Mouse (Mus musculus) midbrain, embryonic 10.5 days (tissue): Measurements from ENCODE around the gene Tle4. TPM values are rescaled to one million over a fixed set of nuclear protein-coding genes. Genes with fewer than 3 reads are reported as not detected.
A peak's percentile ranks its signal among the peaks of the same experiment; 100 is the strongest.

ENCODE experiments used
- DNase-seq: peaks from one replicate; pipeline ENCODE4 v3.0.0-alpha.2; 2017; ENCODE audit warnings: low spot score
- H3K27ac ChIP-seq: fragments of 300-500 bp; sonication (generic); replicated peaks from 2 replicates; pipeline ENCODE4 v1.5.1; 2016; ENCODE audit warnings: mild to moderate bottlenecking
- H3K27me3 ChIP-seq: fragments of 300-500 bp; sonication (generic); 2 replicates; pipeline ENCODE4 v1.6.1; 2016; ENCODE audit warnings: low read depth, mild to moderate bottlenecking; ENCODE audit not compliant: poor library complexity, severe bottlenecking
- H3K36me3 ChIP-seq: fragments of 300-500 bp; sonication (generic); 2 replicates; pipeline ENCODE4 v1.6.1; 2016; ENCODE audit warnings: mild to moderate bottlenecking, moderate library complexity
- H3K4me1 ChIP-seq: fragments of 300-500 bp; sonication (generic); 2 replicates; pipeline ENCODE4 v1.6.1; 2016
- H3K4me3 ChIP-seq: fragments of 300-500 bp; sonication (generic); 2 replicates; pipeline ENCODE4 v1.5.1; 2016; ENCODE audit warnings: mild to moderate bottlenecking, moderate library complexity
- H3K9me3 ChIP-seq: fragments of 300-500 bp; sonication (generic); replicated peaks from 2 replicates; pipeline ENCODE4 v1.6.1; 2016; ENCODE audit warnings: mild to moderate bottlenecking
- WGBS: fragments of 180-500 bp; shearing (Covaris S2); methylation state at CpG from one replicate; pipeline ENCODE4 v1.1.7; 2016; 5-methylcytosine and 5-hydroxymethylcytosine counted together
- polyA plus RNA-seq: library from polyadenylated mRNA; unstranded; fragments of >200 nt; fragmentation: Nextera tagmentation; extraction: Ambion mirVana; gene quantifications from 2 replicates; pipeline ENCODE4 v1.2.1, GENCODE M21; 2016

The Tle4 gene
- polyA plus RNA-seq, 1 experiment from 2014 or later: 19.0 TPM

DNA sequence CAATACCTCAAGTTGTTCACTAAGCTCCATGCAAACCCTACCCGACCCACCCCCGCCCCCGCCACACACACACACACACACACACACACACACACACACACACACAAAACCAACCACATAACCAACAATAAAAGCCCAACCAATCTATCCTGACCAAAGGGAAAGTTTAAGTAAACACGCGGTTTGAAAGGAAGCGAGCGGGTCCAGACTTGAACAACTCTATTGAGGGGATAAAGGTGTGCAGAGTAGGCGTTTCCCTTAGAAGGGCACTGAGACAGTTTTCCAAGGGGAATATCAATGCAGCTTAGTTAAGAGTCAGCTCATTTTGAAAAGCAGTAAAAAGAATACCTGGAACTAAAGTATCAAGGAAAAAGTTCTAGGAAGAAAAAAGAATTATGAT, 128.5 kb downstream of the Tle4 start:
- Histone ChIP-seq H3K9me3 (no peaks in the 10 kb centered on the region), H3K36me3 (peaks cover 39% of the 10 kb centered on the region), H3K4me1 (no peaks in the 10 kb centered on the region), H3K27ac (no peak overlapping the region), H3K4me3 (no peak overlapping the region), H3K27me3 (no peaks in the 10 kb centered on the region)
- DNase-seq: no peak
- WGBS: 91% methylated on average over 8 of the region's 8 CpGs

DNA sequence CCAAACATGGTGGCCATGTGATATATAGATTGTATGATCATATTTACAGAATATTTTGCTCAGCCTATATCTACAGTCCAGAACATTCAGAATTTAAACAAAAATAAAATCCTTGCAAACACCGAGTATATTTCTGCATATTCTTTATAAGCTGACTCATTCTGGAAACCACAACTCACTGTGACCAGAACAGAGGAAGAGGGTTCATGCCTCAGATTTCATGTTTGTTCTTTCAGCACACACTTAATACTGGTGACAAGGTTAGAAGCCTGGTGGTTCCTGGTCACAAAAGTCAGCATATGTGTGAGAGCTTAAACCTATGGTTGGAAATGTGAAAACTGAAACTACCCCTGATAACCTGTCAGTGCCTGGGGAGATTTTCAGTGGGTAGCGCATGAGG, 129.1 kb downstream of the Tle4 start:
- H3K4me1 ChIP-seq: no peaks in the 10 kb centered on the region
- H3K27ac ChIP-seq: no peak overlapping the region
- no peaks in the 10 kb centered on the region for H3K9me3 ChIP-seq
- H3K4me3 ChIP-seq: no peak overlapping the region
- 95% methylated on average over 2 of the region's 2 CpGs for WGBS
- H3K36me3 ChIP-seq: peaks cover 43% of the 10 kb centered on the region
- DNase-seq: no peak
- H3K27me3 ChIP-seq: no peaks in the 10 kb centered on the region

DNA sequence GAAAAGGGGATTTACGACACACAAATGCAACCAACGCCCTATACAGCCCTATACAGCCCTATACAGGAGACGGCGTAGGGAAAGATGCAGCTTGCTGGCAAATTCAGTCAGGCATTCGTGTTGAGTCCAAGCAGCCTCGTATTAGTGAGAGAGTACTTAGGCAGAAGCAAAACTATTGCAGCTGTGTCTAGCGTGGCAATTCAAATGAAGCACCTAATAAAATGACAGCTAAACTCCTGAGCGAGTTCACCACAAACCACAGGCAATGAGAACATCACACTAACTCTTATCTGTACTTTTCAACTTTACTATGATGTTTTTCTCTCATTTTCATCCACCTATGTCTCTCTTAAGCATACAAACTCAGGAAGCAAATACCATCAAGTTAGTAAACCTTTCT, 131.8 kb downstream of the Tle4 start:
- Histone ChIP-seq H3K4me3 (no peak overlapping the region), H3K27ac (no peak overlapping the region), H3K27me3 (no peaks in the 10 kb centered on the region), H3K4me1 (no peaks in the 10 kb centered on the region), H3K9me3 (no peaks in the 10 kb centered on the region), H3K36me3 (peaks cover 68% of the 10 kb centered on the region)
- WGBS: 88% methylated on average over 8 of the region's 8 CpGs
- DNase-seq: no peak

DNA sequence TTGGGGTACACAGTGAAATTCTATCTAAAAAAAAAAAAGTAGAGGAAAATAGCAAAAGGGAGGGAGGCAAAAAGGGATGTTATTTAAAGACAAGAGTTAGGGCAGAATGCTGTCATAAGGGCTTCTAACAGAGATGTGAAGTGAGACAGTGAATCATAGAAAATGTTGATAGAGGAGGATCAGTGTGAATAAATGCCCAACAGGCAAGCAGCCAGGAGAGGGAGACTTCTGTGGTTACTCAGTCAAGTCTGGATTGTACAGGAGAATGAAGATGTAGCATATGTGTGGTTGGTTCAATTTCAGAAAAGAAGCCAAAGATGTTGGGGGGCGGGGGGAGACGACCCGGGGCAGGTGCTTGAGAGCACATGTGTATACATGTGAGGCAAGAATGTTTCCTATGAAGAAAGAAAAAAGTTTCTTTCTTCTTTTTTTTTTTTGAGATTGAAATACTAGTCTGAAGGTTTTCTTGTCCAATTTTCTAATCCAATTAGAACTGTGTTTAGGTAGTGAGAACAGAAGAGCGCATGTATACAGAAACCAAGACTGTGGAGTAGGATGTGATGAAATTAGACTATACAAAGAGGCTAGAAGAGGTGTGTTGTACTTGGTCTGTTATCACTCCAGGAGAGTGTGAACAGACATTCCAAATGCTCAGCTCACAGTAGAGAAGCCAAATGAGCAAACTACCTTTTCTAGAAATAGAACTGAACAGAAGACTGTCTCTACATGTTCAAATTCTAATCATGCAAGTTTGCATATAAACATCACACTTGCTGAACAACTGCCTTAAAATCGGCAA, 134.4 kb downstream of the Tle4 start:
- no peak overlapping the region for H3K4me3 ChIP-seq
- no peak overlapping the region for H3K27ac ChIP-seq
- no peaks in the 10 kb centered on the region for H3K27me3 ChIP-seq
- H3K9me3 ChIP-seq: no peaks in the 10 kb centered on the region
- WGBS: 90% methylated on average over 5 of the region's 5 CpGs
- H3K36me3 ChIP-seq: peaks cover 92% of the 10 kb centered on the region
- H3K4me1 ChIP-seq: no peaks in the 10 kb centered on the region
- no peak for DNase-seq

DNA sequence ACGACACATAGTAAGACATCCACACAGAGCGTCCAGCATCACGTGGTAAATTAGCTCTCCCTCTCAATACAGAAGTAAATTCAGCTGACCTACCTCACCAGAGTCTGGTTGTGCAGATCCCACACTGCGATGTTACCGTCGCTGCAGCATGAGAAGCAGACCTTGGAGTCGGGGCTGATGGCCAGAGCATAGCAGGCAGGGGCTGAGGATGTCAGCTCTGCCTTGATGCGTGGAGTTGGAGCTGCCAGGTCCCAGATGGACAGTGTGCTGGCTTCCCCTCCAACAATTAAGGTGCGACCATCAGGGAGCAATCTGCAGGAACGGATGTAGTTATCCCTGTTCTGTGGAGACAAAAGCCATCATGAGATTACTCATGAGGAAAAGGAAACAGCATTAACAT, 144.4 kb downstream of the Tle4 start:
- Histone ChIP-seq H3K4me3 (no peak overlapping the region), H3K4me1 (peaks cover 17% of the 10 kb centered on the region), H3K27me3 (no peaks in the 10 kb centered on the region), H3K27ac (no peak overlapping the region), H3K36me3 (peaks cover 89% of the 10 kb centered on the region), H3K9me3 (no peaks in the 10 kb centered on the region)
- DNase-seq: no peak
- 93% methylated on average over 10 of the region's 10 CpGs for WGBS

DNA sequence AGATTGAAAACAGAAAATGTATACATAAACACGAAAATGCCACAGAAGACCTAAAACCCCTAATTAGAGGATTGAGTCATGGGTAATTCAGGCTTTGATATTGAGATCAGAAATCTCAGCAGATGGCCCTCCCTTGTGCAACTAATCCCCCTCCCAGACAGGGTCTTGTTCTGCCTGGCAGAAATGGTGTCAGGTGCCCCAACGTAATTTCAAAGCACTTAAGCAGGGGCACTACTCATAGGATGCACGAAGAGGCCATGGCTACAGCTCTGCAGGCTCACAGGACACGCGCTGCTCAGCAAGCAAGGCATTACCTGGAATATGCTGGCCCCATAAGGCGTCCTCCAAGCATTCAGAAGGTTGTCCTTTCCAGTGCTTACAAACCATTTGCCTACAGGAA, 146.5 kb downstream of the Tle4 start:
- 85% methylated on average over 6 of the region's 6 CpGs for WGBS
- H3K27me3 ChIP-seq: no peaks in the 10 kb centered on the region
- no peak overlapping the region for H3K27ac ChIP-seq
- no peak overlapping the region for H3K4me3 ChIP-seq
- H3K9me3 ChIP-seq: no peaks in the 10 kb centered on the region
- peaks cover 85% of the 10 kb centered on the region for H3K36me3 ChIP-seq
- DNase-seq: no peak
- peaks cover 17% of the 10 kb centered on the region for H3K4me1 ChIP-seq

DNA sequence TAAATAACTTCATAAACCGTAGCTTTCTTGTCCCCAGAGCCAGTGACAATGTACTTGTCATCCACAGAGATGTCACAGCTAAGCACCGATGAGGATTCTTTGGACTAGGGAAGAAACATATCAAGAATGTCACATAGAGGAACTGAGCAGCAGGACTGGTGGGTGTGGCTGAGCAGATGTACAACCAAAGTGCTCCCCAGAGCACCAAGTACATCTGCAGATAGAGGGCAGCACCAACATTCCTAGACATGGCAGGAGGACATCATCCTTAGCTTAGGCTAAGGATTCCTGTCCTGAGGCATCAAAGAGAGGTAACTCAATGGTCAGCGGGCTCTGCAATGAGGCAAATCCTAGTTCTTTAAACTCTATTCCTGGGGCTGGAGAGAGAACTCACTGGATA, 148.1 kb downstream of the Tle4 start:
- Histone ChIP-seq H3K4me3 (no peak overlapping the region), H3K27me3 (no peaks in the 10 kb centered on the region), H3K9me3 (no peaks in the 10 kb centered on the region), H3K36me3 (peaks cover 77% of the 10 kb centered on the region), H3K27ac (no peak overlapping the region), H3K4me1 (peaks cover 17% of the 10 kb centered on the region)
- 94% methylated on average over 3 of the region's 3 CpGs for WGBS
- DNase-seq: no peak

DNA sequence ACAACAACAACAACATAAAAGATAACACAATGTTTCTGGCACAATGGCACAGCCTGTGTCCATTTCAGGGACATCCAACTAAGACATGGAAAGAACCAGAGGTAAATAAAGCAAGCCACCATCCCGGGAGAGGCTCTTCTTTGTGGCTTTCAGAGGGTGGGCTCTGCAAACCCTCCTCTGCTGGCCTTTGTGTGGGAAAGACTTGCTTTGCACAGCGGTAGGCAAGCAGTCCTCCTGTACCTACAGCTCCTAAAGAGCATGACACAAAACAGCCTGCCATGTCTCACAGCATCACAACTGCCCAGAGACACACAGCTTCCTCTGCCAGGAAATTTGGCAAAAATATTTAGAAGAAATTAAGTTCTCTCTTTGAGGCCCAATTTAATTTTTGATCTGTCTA, 149.3 kb downstream of the Tle4 start:
- peaks cover 25% of the 10 kb centered on the region for H3K4me1 ChIP-seq
- H3K27me3 ChIP-seq: no peaks in the 10 kb centered on the region; the same call in 1 of the 2 replicates
- H3K9me3 ChIP-seq: no peaks in the 10 kb centered on the region
- H3K27ac ChIP-seq: no peak overlapping the region
- DNase-seq: no peak
- H3K4me3 ChIP-seq: no peak overlapping the region
- peaks cover 65% of the 10 kb centered on the region for H3K36me3 ChIP-seq
- WGBS: 65% methylated on average over 2 of the region's 2 CpGs

DNA sequence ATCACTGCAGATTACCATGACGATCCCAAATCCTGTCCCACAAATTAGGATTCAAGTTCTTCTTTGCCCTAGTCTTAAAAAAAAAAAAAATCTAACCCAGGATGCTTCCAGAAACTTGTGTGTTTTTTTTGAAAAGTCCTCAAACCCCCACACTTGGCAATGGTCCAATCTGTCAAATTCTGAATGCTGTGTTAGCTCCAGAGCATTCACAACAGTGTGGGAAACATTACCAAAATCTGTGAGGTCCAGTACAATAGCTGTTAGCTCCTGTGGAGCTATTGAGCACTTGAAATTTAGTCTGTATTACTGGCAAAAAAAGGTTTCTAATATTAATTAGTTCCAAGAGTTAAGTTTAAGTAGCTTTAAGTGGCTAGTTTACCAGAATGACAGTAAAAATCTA, 150.4 kb downstream of the Tle4 start:
- WGBS: 88% methylated on average over 1 of the region's 1 CpGs
- DNase-seq: no peak
- H3K27ac ChIP-seq: no peak overlapping the region
- H3K27me3 ChIP-seq: peaks cover 4% of the 10 kb centered on the region
- peaks cover 28% of the 10 kb centered on the region for H3K4me1 ChIP-seq
- no peaks in the 10 kb centered on the region for H3K9me3 ChIP-seq
- H3K36me3 ChIP-seq: peaks cover 54% of the 10 kb centered on the region
- no peak overlapping the region for H3K4me3 ChIP-seq

DNA sequence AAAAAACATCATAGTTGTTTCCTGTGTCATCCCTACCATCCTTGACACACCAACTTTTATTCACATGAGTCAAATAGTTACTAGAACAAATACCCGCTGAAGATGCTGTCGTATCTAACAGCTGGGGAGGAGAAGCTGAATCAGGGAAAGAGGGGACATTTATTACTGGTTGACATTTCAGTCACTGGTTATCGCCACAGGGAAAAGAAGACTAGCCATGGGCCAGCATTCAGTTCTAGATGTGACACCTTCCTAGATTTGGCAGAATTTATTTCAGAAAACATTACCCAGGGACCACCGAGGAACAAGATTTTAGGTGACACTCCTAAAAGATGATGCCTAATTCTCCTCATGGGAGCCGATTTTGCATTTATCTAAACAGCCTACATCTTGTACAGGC, 156.0 kb downstream of the Tle4 start:
- H3K4me3 ChIP-seq: no peak overlapping the region
- 91% methylated on average over 5 of the region's 5 CpGs for WGBS
- DNase-seq: no peak

DNA sequence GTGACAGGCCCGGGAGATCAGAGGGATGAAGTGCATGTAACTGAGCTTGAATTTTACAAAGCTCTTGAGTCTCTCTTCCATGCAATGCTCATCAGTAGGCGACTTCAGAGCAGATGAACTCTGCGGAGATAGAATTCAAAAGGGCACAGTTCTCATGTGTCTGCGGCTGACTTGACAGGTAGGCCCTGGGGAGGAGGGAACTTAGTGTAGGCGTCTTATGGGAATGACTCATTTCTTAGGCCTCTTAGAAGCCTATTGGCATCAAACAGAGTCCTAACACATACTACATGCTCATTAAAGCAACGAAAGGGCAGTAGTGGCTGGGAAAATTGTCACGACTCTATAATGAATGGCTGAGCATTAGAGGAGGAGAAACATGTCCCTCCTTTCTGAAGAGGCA, 160.6 kb downstream of the Tle4 start:
- Histone ChIP-seq H3K27me3 (peaks cover 5% of the 10 kb centered on the region; the same call in 1 of the 2 replicates), H3K27ac (no peak overlapping the region), H3K4me3 (no peak overlapping the region), H3K36me3 (no peaks in the 10 kb centered on the region), H3K9me3 (no peaks in the 10 kb centered on the region), H3K4me1 (peaks cover 21% of the 10 kb centered on the region)
- 80% methylated on average over 7 of the region's 7 CpGs for WGBS
- DNase-seq: no peak

More for the DNA sequence above, 156.0 kb downstream of the Tle4 start:
- H3K27me3 ChIP-seq: peaks cover 9% of the 10 kb centered on the region
- peaks cover 15% of the 10 kb centered on the region; the same call in 1 of the 2 replicates for H3K4me1 ChIP-seq
- H3K27ac ChIP-seq: no peak overlapping the region
- H3K9me3 ChIP-seq: no peaks in the 10 kb centered on the region
- H3K36me3 ChIP-seq: peaks cover 8% of the 10 kb centered on the region

DNA sequence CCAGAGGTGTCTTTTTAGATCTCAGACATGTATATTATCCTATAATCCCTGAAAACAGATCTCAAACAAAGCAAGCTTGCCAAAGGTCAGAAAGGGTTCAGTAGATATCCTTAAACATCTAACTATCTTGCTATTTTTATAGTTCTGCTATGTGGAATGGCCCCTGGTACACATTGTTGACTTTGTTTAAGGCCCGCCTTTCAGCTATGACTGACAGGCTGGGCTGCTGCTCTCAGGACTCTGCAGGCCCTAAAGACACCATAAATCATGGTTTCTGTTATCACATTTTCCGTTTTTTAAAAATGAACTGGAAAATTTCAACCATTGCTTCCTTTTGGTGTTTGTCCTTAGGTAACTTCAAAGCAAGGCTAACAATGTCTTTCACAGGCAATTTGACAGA, 161.3 kb downstream of the Tle4 start:
- no peak for DNase-seq
- no peak overlapping the region for H3K27ac ChIP-seq
- no peaks in the 10 kb centered on the region for H3K36me3 ChIP-seq
- H3K27me3 ChIP-seq: peaks cover 5% of the 10 kb centered on the region; the same call in 1 of the 2 replicates
- peaks cover 21% of the 10 kb centered on the region for H3K4me1 ChIP-seq
- H3K4me3 ChIP-seq: no peak overlapping the region
- H3K9me3 ChIP-seq: no peaks in the 10 kb centered on the region
- 84% methylated on average over 2 of the region's 2 CpGs for WGBS

DNA sequence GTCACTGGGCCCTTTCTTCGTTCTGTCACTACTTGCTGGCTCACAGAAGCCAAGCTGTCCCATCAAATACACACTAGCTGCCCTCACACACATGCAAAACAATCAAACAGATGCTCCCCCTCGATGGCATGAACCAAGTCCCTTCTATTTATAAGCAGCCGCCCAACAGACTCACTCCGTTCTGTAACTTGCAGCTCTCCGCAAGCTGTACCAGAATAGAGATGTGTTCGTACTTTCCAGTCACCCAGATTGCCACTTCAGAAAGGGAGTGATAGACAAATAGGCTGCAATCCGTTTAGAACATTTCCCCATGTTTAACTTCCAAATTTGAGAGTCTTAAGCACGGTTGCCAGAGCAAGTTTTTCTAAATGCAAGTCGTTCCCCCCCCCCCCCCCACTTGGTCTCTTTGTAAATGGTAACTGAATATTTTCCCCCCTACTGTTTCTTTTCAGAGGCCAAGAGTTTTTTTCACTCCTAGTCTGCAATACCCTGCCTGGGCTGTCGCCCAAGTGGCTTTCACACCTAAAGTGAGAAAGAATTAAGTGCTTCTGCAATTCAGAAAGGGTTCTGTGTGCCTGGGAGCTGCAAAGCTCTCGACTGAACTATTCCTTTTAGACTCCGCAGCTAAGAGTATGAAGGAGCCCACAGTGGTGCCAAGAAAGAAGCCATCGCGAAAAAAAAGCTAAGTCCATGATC, 162.0 kb downstream of the Tle4 start:
- H3K27me3 ChIP-seq: peaks cover 5% of the 10 kb centered on the region; the same call in 1 of the 2 replicates
- no peaks in the 10 kb centered on the region for H3K36me3 ChIP-seq
- peaks cover 21% of the 10 kb centered on the region for H3K4me1 ChIP-seq
- no peaks in the 10 kb centered on the region for H3K9me3 ChIP-seq
- peak overlapping the region; percentile 64 for H3K27ac ChIP-seq
- WGBS: 28% methylated on average over 14 of the region's 14 CpGs
- DNase-seq: peak; percentile 26
- no peak overlapping the region for H3K4me3 ChIP-seq
